Mouse (Mus musculus): Measurements from ENCODE around the gene Arih2. TPM values are rescaled to one million over a fixed set of nuclear protein-coding genes. Genes with fewer than 3 reads are reported as not detected.
A peak's percentile ranks its signal among the peaks of the same experiment; 100 is the strongest.
"Not testable (repeated sequence)": the region's sequence is repeated elsewhere in the genome, so short reads cannot be mapped to it uniquely, and the experiment has no call there.

Gene Arih2
- polyA plus RNA-seq, 1 experiment from 2014 or later: 28.6 TPM

DNA sequence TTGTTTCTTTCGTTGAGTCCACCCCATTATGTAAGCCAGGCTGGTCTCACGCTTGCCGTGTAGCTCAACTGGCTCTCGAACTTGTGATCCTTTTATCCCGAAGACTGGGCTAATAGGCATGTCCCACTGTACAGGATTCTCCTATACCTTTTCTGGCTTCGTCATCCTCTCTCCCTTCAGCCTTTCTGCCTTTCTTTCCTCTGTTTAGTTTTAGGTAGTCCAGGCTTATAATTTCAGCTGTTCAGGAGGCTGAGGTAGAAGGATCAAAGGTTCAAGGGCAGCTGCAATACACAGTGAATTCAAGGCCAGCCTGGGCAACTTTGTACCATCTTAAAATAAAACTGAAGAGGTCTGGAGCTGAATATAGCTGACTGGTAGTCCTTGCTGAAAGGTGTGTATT lies 38.0 kb upstream of the Arih2 start:
- 77% methylated on average over 6 of the region's 6 CpGs for WGBS (ENCODE audit: insufficient replicate concordance)
- H3K27me3 ChIP-seq: peaks cover 22% of the 10 kb centered on the region
- ATAC-seq (ENCODE audit: low read depth) (no peak), DNase-seq (no peak)
- no peaks in the 10 kb centered on the region for H3K9me3 ChIP-seq (replicated peaks)
- H3K36me3 ChIP-seq: peaks cover 9% of the 10 kb centered on the region; the same call in 1 of the 2 replicates
- H3K27ac ChIP-seq: no peak overlapping the region; the same call in 1 of the 2 replicates
- peaks cover 28% of the 10 kb centered on the region for H3K4me1 ChIP-seq (replicated peaks)
- no peak overlapping the region for H3K4me2 ChIP-seq
- H3K4me3 ChIP-seq (replicated peaks): no peak overlapping the region
- H3K9ac ChIP-seq: no peak overlapping the region

GRCm38 (mm10) chr9:108686475-108686887 lies 37.3 kb upstream of the Arih2 start:
- no peak for ATAC-seq (ENCODE audit: low read depth)
- peaks cover 12% of the 10 kb centered on the region; the same call in 1 of the 2 replicates for H3K36me3 ChIP-seq
- H3K9me3 ChIP-seq (replicated peaks): no peaks in the 10 kb centered on the region
- no peak overlapping the region for H3K4me3 ChIP-seq (replicated peaks)
- H3K27me3 ChIP-seq: peaks cover 15% of the 10 kb centered on the region
- no peak for DNase-seq
- no peak overlapping the region for H3K27ac ChIP-seq
- no peak overlapping the region for H3K4me2 ChIP-seq
- no peak overlapping the region for H3K9ac ChIP-seq
- 68% methylated on average over 4 of the region's 4 CpGs for WGBS (ENCODE audit: insufficient replicate concordance)
- H3K4me1 ChIP-seq (replicated peaks): peaks cover 23% of the 10 kb centered on the region

- Histone ChIP-seq H3K27me3 (no peaks in the 10 kb centered on the region), H3K9me3 (replicated peaks) (no peaks in the 10 kb centered on the region), H3K36me3 (peaks cover 26% of the 10 kb centered on the region; the same call in 1 of the 2 replicates), H3K27ac (no peak overlapping the region), H3K4me2 (no peak overlapping the region), H3K9ac (no peak overlapping the region), H3K4me1 (replicated peaks) (no peaks in the 10 kb centered on the region), H3K4me3 (replicated peaks) (no peak overlapping the region)
- ATAC-seq (ENCODE audit: low read depth): no peak
- DNase-seq: no peak
- 87% methylated on average over 15 of the region's 15 CpGs for WGBS (ENCODE audit: insufficient replicate concordance)
Observed at GRCm38 (mm10) chr9:108680026-108680425, 30.8 kb upstream of the Arih2 start.

DNA sequence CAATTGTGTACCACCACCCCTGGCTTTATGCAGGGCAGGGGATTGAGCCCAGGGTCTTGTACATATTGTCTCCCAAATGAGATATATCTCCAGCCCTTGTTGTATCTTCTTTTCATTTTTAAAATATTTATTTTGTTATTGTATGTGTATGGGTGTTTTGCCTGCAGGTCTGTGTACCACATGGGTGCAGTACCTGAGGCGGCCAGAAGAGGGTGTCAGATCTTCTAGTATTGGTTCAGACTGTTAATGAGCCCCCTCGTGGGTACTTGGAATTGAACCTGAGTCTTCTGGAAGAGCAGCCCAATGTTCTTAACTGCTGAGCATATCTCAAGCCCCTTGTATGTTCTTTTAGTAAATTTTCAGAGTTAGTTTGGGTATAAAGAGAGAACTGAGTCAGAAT lies 24.0 kb upstream of the Arih2 start:
- no peaks in the 10 kb centered on the region for H3K9me3 ChIP-seq (replicated peaks)
- 38% methylated on average over 2 of the region's 2 CpGs for WGBS (ENCODE audit: insufficient replicate concordance)
- peaks cover 34% of the 10 kb centered on the region for H3K36me3 ChIP-seq
- ATAC-seq (ENCODE audit: low read depth) (no peak), DNase-seq (no peak)
- H3K9ac ChIP-seq: no peak overlapping the region
- H3K4me3 ChIP-seq (replicated peaks): no peak overlapping the region
- H3K4me2 ChIP-seq: no peak overlapping the region
- no peaks in the 10 kb centered on the region for H3K27me3 ChIP-seq
- H3K4me1 ChIP-seq (replicated peaks): no peaks in the 10 kb centered on the region
- H3K27ac ChIP-seq: no peak overlapping the region

DNA sequence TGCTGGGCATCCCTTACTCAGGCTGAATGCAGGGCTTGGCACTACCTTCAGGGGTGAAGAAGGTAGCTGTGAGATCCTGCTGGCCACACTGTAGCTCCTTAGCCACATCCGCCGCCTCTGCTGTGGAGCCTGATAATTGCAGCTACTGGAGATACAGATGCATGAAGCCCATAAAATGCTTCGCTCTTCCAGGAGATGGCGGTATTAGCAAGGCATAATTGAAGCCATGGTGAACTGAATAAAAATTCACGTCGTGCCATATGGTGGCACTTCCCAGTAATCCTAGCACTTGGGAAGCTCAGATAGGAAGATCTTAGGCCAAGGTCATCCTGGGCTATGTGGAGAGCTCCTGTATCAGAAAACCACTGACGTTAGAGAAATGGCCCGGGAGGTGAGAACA lies 20.7 kb upstream of the Arih2 start:
- 60% methylated on average over 8 of the region's 8 CpGs for WGBS (ENCODE audit: insufficient replicate concordance)
- Histone ChIP-seq H3K27me3 (no peaks in the 10 kb centered on the region), H3K4me1 (replicated peaks) (no peaks in the 10 kb centered on the region), H3K9me3 (replicated peaks) (no peaks in the 10 kb centered on the region), H3K4me2 (no peak overlapping the region), H3K27ac (no peak overlapping the region), H3K4me3 (replicated peaks) (no peak overlapping the region), H3K9ac (no peak overlapping the region), H3K36me3 (peaks cover 33% of the 10 kb centered on the region)
- DNase-seq (no peak), ATAC-seq (ENCODE audit: low read depth) (no peak)

DNA sequence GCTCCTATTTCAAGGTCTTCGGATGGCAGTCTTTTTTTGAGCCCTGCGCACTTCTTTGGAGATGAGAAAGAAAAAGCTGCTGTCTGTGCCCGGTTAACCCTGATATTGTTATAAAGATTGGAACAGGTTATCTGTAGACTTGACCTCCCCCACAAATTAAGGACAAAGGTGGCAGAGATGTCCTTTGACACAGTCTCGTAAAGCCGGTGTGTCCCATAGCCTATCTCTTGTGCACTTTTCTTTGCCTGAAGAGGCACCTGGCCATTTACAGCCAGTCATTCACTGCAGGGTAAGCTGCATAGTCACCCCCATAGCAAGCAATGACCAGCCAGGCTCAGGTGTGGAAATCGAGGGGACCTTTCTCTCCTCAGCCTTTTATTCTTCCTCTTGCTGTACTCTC lies 13.5 kb upstream of the Arih2 start:
- DNase-seq: no peak
- H3K9ac ChIP-seq: peak overlapping the region; percentile 79
- H3K9me3 ChIP-seq (replicated peaks): no peaks in the 10 kb centered on the region
- H3K27me3 ChIP-seq: no peaks in the 10 kb centered on the region
- peak overlapping the region; percentile 83 for H3K4me2 ChIP-seq
- no peak overlapping the region for H3K27ac ChIP-seq
- peak overlapping the region; percentile 73 for H3K4me3 ChIP-seq (replicated peaks)
- ATAC-seq (ENCODE audit: low read depth): no peak
- no peaks in the 10 kb centered on the region for H3K36me3 ChIP-seq
- WGBS (ENCODE audit: insufficient replicate concordance): 32% methylated on average over 6 of the region's 6 CpGs
- H3K4me1 ChIP-seq (replicated peaks): peaks cover 24% of the 10 kb centered on the region

- no peaks in the 10 kb centered on the region for H3K27me3 ChIP-seq
- peak within 1 kb of the TSS; percentile 73 for H3K4me3 ChIP-seq (replicated peaks)
- peak within 1 kb of the TSS; percentile 83 for H3K4me2 ChIP-seq
- DNase-seq: peak; percentile 87
- no peaks in the 10 kb centered on the region for H3K9me3 ChIP-seq (replicated peaks)
- peaks cover 24% of the 10 kb centered on the region for H3K4me1 ChIP-seq (replicated peaks)
- peak within 1 kb of the TSS; percentile 56; the same call in 1 of the 2 replicates for H3K27ac ChIP-seq
- ATAC-seq (ENCODE audit: low read depth): peak; percentile 95
- 2% methylated on average over 35 of the region's 37 CpGs for WGBS (ENCODE audit: insufficient replicate concordance)
- no peaks in the 10 kb centered on the region for H3K36me3 ChIP-seq
- H3K9ac ChIP-seq: peak within 1 kb of the TSS; percentile 79
Observed at GRCm38 (mm10) chr9:108661677-108662612, 12.8 kb upstream of the Arih2 start, which contains the start of gene Slc25a20. TSS of gene Slc25a20 (plus strand) at chr9:108662088.

- H3K4me2 ChIP-seq: not testable (repeated sequence)
Observed at GRCm38 (mm10) chr9:108655865-108656264, 6.7 kb upstream of the Arih2 start.

DNA sequence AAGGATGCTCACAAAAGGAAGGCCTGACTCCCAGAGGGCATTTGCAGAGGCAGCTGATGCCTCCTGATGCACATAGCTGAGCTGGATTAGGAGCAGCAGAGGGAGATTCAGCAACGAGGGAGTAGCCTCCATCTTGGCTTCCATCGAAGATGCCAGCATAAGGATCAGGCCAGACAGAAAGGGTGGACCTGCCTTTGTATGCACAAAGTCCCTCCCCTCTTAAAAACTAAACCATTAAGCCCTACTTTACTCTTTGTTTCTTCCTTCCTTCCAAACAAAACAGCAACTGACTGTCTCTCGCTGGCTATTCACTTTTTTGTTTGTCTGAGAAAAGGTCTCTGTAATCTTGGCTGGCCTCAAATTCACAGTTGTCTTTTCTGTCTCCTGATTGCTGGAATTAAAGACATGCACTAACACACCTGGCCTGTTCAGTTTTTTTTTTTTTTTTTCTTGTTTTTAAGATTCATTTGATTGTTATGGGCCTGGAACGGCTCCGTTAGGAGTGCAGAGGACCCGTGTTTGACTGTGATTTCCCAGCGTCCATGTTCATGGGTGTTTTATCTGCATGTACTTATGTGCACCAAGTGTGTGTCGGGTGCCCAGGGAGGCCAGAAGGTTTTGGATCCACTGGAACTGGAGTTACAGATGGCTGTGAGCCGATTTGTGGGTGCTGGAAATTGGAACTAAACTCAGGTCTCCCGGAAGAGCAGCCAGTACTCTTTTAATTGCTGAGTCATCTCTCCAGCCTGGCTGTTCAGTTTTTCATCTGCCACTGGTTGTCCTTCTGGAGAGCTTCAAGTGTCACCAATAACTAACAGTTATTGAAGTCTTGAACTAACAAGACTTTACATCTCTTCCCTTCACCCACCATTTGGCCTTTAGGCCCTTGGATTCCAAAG lies 5.6 kb upstream of the Arih2 start:
- Histone ChIP-seq H3K36me3 (no peaks in the 10 kb centered on the region), H3K9me3 (replicated peaks) (no peaks in the 10 kb centered on the region), H3K4me2 (peak overlapping the region; percentile 30; the same call in 1 of the 2 replicates), H3K4me1 (replicated peaks) (peaks cover 23% of the 10 kb centered on the region), H3K9ac (peak overlapping the region; percentile 18; the same call in 1 of the 2 replicates), H3K27ac (peak overlapping the region; percentile 34), H3K27me3 (no peaks in the 10 kb centered on the region), H3K4me3 (replicated peaks) (no peak overlapping the region)
- 66% methylated on average over 10 of the region's 10 CpGs for WGBS (ENCODE audit: insufficient replicate concordance)
- ATAC-seq (ENCODE audit: low read depth): no peak
- peak; percentile 28 for DNase-seq

More at GRCm38 (mm10) chr9:108655865-108656264, 6.7 kb upstream of the Arih2 start:
- H3K36me3 ChIP-seq; DNase-seq; H3K27me3 ChIP-seq; H3K4me3 ChIP-seq (replicated peaks); H3K9me3 ChIP-seq (replicated peaks); H3K9ac ChIP-seq; ATAC-seq (ENCODE audit: low read depth); H3K27ac ChIP-seq: not testable (repeated sequence)
- peaks cover 14% of the 10 kb centered on the region for H3K4me1 ChIP-seq (replicated peaks)
- 57% methylated on average over 7 of the region's 7 CpGs for WGBS (ENCODE audit: insufficient replicate concordance)

DNA sequence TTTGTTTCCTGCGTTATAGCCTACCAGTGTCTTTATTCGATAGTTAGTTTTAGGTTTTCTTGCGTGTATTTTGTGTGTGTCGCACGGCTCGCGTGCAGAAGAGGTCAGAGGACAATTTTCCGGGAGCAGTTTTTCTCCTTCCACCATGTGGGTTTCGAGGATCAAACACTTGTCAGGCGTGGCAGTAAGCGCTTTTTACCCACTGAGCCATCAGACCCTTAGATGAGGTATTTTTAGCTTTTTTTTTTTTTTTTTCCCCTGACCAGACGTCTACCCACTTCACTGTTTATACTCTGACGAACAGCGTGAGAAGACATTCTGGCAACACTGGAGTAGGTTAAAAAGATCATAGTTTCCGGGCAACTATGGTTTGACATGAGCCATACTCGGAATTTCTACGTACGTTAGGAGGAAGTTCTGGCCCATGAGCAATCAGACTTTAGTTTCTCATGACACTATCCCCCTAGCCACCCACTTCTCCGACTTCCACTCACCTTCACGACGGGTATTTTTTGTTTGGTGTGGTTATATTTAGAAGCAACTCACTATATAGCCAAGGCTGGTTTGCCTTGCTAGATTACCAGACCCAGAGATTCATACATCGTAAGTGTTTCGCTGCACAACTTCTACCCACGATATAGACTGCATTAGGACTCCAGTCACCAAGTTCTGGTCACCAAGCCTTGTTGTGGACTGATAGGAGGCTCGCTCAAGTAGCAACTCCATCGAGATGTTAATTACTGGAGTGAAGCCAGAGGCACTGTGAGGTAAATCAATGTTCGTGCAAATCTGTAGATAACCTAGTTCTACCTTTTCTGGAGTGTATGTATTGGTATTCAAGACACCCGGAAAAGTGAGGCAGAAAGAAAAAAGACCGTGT lies 615 bp upstream of the Arih2 start:
- H3K4me2 ChIP-seq: peak overlapping the region; percentile 92
- DNase-seq: no peak
- H3K27me3 ChIP-seq: no peaks in the 10 kb centered on the region
- ATAC-seq (ENCODE audit: low read depth): peak; percentile 10; the same call in 1 of the 2 replicates
- H3K9me3 ChIP-seq (replicated peaks): no peaks in the 10 kb centered on the region
- 13% methylated on average over 29 of the region's 29 CpGs for WGBS (ENCODE audit: insufficient replicate concordance)
- H3K4me1 ChIP-seq (replicated peaks): peaks cover 42% of the 10 kb centered on the region
- H3K9ac ChIP-seq: peak overlapping the region; percentile 96
- H3K27ac ChIP-seq: peak overlapping the region; percentile 95
- H3K36me3 ChIP-seq: peaks cover 10% of the 10 kb centered on the region
- H3K4me3 ChIP-seq (replicated peaks): peak overlapping the region; percentile 99

Data from liver, embryonic 13.5 days (tissue).